Mouse (Mus musculus) kidney, embryonic 16.5 days (tissue): Measurements from ENCODE around the gene Tspan17. TPM values are rescaled to one million over a fixed set of nuclear protein-coding genes. Genes with fewer than 3 reads are reported as not detected.

ENCODE experiments used
- ATAC-seq: fragments of 200-750 bp; cut with Nextera tagmentation; 2 replicates; pipeline ENCODE4 v1.8.0; 2017; ENCODE audit warnings: moderate TSS enrichment; ENCODE audit not compliant: low FRiP score, low TSS enrichment
- H3K27ac ChIP-seq: fragments of 300-500 bp; sonication (generic); 2 replicates; pipeline ENCODE4 v1.5.1; 2014; ENCODE audit warnings: low read length
- H3K27me3 ChIP-seq: fragments of 300-500 bp; sonication (generic); 2 replicates; pipeline ENCODE4 v1.6.1; 2014; ENCODE audit warnings: low read length, control low read depth, mixed read lengths; ENCODE audit not compliant: insufficient read depth
- H3K36me3 ChIP-seq: fragments of 300-500 bp; sonication (generic); 2 replicates; pipeline ENCODE4 v1.6.1; 2014; ENCODE audit warnings: low read length, control low read depth, mixed read lengths; ENCODE audit not compliant: insufficient read depth
- H3K4me1 ChIP-seq: fragments of 300-500 bp; sonication (generic); 2 replicates; pipeline ENCODE4 v1.6.1; 2014; ENCODE audit warnings: low read length, control low read depth, mixed read lengths; ENCODE audit not compliant: insufficient read depth
- H3K4me2 ChIP-seq: fragments of 300-500 bp; sonication (generic); replicated peaks from 2 replicates; pipeline ENCODE4 v1.6.1; 2014; ENCODE audit warnings: low read depth, low read length
- H3K4me3 ChIP-seq: fragments of 300-500 bp; sonication (generic); 2 replicates; pipeline ENCODE4 v1.5.1; 2014; ENCODE audit warnings: mild to moderate bottlenecking, low read length
- H3K9ac ChIP-seq: fragments of 300-500 bp; sonication (generic); replicated peaks from 2 replicates; pipeline ENCODE4 v1.6.1; 2014; ENCODE audit warnings: low read length
- H3K9me3 ChIP-seq: fragments of 300-500 bp; sonication (generic); 2 replicates; pipeline ENCODE4 v1.6.1; 2016; ENCODE audit warnings: low read length, control low read depth
- WGBS: fragments of 180-500 bp; shearing (Covaris S2); extraction: QIAGEN DNeasy Blood & Tissue Kit; methylation state at CpG from one replicate; pipeline ENCODE4 v1.1.7; 2014; 5-methylcytosine and 5-hydroxymethylcytosine counted together
- polyA plus RNA-seq: library from polyadenylated mRNA; unstranded; fragments of >200 nt; fragmentation: Nextera tagmentation; extraction: Ambion mirVana; gene quantifications from 2 replicates; pipeline ENCODE4 v1.2.1, GENCODE M21; 2015

The Tspan17 gene
- polyA plus RNA-seq, 1 experiment from 2014 or later = 14.3 TPM

GRCm38 (mm10) chr13:54753733-54754132 lies 35.4 kb upstream of the Tspan17 start:
- no peak overlapping the region for H3K4me3 ChIP-seq
- no peak overlapping the region for H3K27ac ChIP-seq
- H3K4me2 ChIP-seq = no peak overlapping the region
- H3K27me3 ChIP-seq = peaks cover 40% of the 10 kb centered on the region
- no peak for ATAC-seq
- no peaks in the 10 kb centered on the region for H3K9me3 ChIP-seq
- no peaks in the 10 kb centered on the region for H3K36me3 ChIP-seq
- peaks cover 16% of the 10 kb centered on the region for H3K4me1 ChIP-seq
- 62% methylated on average over 6 of the region's 6 CpGs for WGBS
- no peak overlapping the region for H3K9ac ChIP-seq

- 43% methylated on average over 12 of the region's 12 CpGs for WGBS
- no peak overlapping the region for H3K9ac ChIP-seq
- no peak overlapping the region for H3K27ac ChIP-seq
- no peak overlapping the region for H3K4me3 ChIP-seq
- H3K36me3 ChIP-seq = no peaks in the 10 kb centered on the region
- no peak overlapping the region for H3K4me2 ChIP-seq
- peaks cover 40% of the 10 kb centered on the region for H3K27me3 ChIP-seq
- no peaks in the 10 kb centered on the region for H3K9me3 ChIP-seq
- peaks cover 21% of the 10 kb centered on the region for H3K4me1 ChIP-seq
- no peak for ATAC-seq
Measured at GRCm38 (mm10) chr13:54754169-54755080, 34.8 kb upstream of the Tspan17 start.

- H3K27me3 ChIP-seq = peaks cover 40% of the 10 kb centered on the region
- no peak for ATAC-seq
- H3K9me3 ChIP-seq = no peaks in the 10 kb centered on the region
- WGBS = 35% methylated on average over 9 of the region's 9 CpGs
- no peak overlapping the region for H3K9ac ChIP-seq
- peaks cover 16% of the 10 kb centered on the region for H3K4me1 ChIP-seq
- no peak overlapping the region for H3K27ac ChIP-seq
- H3K36me3 ChIP-seq = no peaks in the 10 kb centered on the region
- no peak overlapping the region for H3K4me2 ChIP-seq
- H3K4me3 ChIP-seq = no peak overlapping the region
Measured at GRCm38 (mm10) chr13:54755201-54755830, 33.9 kb upstream of the Tspan17 start.

- H3K9ac ChIP-seq = no peak overlapping the region
- WGBS = 88% methylated on average over 8 of the region's 8 CpGs
- H3K27me3 ChIP-seq = peaks cover 41% of the 10 kb centered on the region
- ATAC-seq = no peak
- no peaks in the 10 kb centered on the region for H3K36me3 ChIP-seq
- H3K4me3 ChIP-seq = no peak overlapping the region
- H3K9me3 ChIP-seq = no peaks in the 10 kb centered on the region
- no peak overlapping the region for H3K27ac ChIP-seq
- no peak overlapping the region for H3K4me2 ChIP-seq
- H3K4me1 ChIP-seq = peaks cover 16% of the 10 kb centered on the region
Measured at GRCm38 (mm10) chr13:54756156-54756712, 32.9 kb upstream of the Tspan17 start.

- H3K9ac ChIP-seq = no peak overlapping the region
- peak overlapping the region; percentile 46 for H3K4me3 ChIP-seq
- WGBS = 39% methylated on average over 10 of the region's 10 CpGs
- peaks cover 16% of the 10 kb centered on the region for H3K4me1 ChIP-seq
- no peaks in the 10 kb centered on the region for H3K9me3 ChIP-seq
- ATAC-seq = no peak
- H3K27ac ChIP-seq = no peak overlapping the region
- no peaks in the 10 kb centered on the region for H3K36me3 ChIP-seq
- H3K4me2 ChIP-seq = peak overlapping the region; percentile 58
- H3K27me3 ChIP-seq = peaks cover 45% of the 10 kb centered on the region
Measured at GRCm38 (mm10) chr13:54757093-54757830, 31.9 kb upstream of the Tspan17 start.

- H3K27ac ChIP-seq = peak overlapping the region; percentile 34; the same call in 1 of the 2 replicates
- peak overlapping the region; percentile 58 for H3K4me2 ChIP-seq
- 0% methylated on average over 43 of the region's 43 CpGs for WGBS
- peak; percentile 87 for ATAC-seq
- H3K9me3 ChIP-seq = no peaks in the 10 kb centered on the region
- no peak overlapping the region for H3K9ac ChIP-seq
- H3K27me3 ChIP-seq = peaks cover 52% of the 10 kb centered on the region
- H3K4me3 ChIP-seq = peak overlapping the region; percentile 46
- no peaks in the 10 kb centered on the region for H3K36me3 ChIP-seq
- H3K4me1 ChIP-seq = peaks cover 16% of the 10 kb centered on the region
Measured at GRCm38 (mm10) chr13:54758045-54758755, 31.0 kb upstream of the Tspan17 start.

GRCm38 (mm10) chr13:54758756-54759470 lies 30.3 kb upstream of the Tspan17 start:
- Histone ChIP-seq H3K9ac (no peak overlapping the region), H3K4me1 (peaks cover 16% of the 10 kb centered on the region), H3K9me3 (no peaks in the 10 kb centered on the region), H3K27me3 (peaks cover 55% of the 10 kb centered on the region), H3K4me2 (peak overlapping the region; percentile 58), H3K36me3 (no peaks in the 10 kb centered on the region), H3K4me3 (peak overlapping the region; percentile 2; the same call in 1 of the 2 replicates), H3K27ac (no peak overlapping the region)
- WGBS = under 1% methylated on average over 29 of the region's 29 CpGs
- ATAC-seq = no peak

- no peak overlapping the region for H3K27ac ChIP-seq
- peaks cover 16% of the 10 kb centered on the region for H3K4me1 ChIP-seq
- no peak overlapping the region for H3K4me3 ChIP-seq
- H3K9me3 ChIP-seq = no peaks in the 10 kb centered on the region
- ATAC-seq = no peak
- WGBS = 3% methylated on average over 7 of the region's 7 CpGs
- peaks cover 59% of the 10 kb centered on the region for H3K27me3 ChIP-seq
- H3K4me2 ChIP-seq = no peak overlapping the region
- no peak overlapping the region for H3K9ac ChIP-seq
- no peaks in the 10 kb centered on the region for H3K36me3 ChIP-seq
Measured at GRCm38 (mm10) chr13:54759496-54759895, 29.7 kb upstream of the Tspan17 start.
